Mouse (Mus musculus): Measurements from ENCODE around the gene Zfp790. TPM values are rescaled to one million over a fixed set of nuclear protein-coding genes. Genes with fewer than 3 reads are reported as not detected.

The Zfp790 gene
- total RNA-seq (2015) (4.8 and 5.7 TPM in 2 replicates), total RNA-seq (2017) (9.4 and 10.0 TPM in 2 replicates)

DNA sequence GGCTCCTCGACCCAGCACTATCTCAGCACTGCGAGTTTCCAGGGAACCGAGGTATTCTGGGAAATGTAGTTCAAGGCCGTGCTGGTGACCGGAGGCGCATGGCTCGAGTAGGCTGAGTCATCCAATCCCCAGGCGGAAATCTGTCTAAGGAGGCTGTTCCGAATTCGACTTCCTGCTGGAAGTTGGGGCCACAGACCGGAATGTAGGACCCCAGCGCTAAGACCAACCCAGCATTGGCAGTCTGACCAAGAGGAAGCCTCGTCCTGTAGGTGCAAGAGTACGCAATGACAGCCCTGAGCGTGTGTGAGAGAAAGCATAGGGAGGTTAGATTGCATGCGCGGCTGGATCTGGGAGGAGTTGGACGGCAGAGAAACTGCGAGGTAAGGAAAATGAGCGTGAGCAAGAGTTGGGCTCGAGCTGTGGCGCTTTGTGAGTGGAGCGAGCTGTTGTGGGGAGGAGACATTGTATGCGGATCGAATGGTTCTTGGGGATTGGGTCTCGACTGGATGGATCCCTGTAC, at the start of gene Zfp790:
Gene Zfp790 (plus strand): TSS at position 205 of the 520 bp plus-strand sequence.
- ATAC-seq (replicated peaks; ENCODE audit: poor library complexity): peak; percentile 83

DNA sequence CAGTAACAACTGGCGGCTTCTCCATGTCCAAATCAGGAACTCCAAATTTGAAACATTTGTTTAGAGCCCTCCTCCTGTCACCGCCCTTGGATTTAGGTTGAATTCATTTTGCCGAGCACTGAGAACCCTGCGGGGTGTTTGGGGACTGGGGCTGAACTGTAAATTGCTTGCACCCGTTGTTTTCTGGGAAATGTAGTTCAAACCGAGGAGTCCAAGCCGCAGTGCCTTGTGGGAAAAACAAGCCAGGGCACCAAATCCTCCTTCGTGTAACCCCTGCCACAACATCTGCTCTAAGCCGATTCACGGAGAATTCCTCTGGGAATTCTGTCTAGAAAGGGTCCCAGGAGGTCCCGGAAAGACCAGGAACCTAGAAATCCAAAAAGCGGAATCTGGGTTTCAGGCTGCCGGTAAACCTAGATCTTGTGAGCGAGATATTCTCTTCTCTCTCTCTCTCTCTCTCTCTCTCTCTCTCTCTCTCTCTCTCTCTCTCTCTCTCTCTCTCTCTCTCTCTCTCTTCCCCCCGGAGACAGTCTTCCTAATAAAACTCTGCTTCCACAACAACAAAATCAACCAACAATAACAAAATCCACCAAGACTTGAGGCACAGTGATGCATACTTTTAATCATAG, 48.7 kb upstream of the Zfp790 start:
- ATAC-seq (replicated peaks; ENCODE audit: poor library complexity): peak; percentile 71

DNA sequence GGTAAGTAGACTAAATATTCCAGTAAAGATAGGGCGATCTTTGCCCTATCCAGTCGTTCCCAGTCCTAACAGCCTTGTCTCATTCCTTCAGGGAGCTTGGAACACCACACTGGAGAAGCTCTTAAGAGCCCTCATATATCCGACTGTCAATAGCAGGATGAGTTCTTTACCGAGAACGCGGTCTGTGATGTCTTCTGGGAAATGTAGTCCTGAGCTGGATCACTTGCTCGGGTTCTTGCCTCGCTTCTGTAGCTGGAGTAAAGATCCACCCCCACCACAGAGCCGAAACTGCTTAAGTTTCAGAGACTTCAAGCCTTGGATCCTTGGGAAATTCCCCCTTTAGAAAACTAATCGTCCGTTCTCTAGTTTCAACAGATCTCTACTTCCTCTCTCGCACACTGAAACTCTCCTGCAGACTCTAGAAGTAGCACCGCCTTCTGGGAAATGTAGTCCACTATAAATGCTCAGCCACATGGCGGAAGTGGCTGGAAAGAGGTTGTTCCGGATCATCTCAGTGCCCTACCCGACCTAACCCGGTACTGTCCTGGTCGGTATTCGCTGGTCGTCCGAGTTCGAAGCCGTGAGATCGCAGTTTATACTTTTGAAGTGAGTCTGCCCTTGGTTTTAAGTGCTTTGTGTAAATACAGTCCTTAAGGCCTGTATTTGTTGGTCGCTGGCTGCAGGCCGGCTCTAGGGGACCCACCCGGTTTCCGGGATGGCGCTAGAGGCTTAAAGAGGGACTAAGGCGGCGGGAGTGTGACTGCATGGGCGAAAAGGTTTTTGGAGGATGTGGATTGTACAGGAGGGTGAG, 47.6 kb upstream of the Zfp790 start, which contains the start of gene Zfp84:
Gene Zfp84 (plus strand): TSS at position 463 of the 811 bp plus-strand sequence.
- peak; percentile 94 for ATAC-seq (replicated peaks; ENCODE audit: poor library complexity)

DNA sequence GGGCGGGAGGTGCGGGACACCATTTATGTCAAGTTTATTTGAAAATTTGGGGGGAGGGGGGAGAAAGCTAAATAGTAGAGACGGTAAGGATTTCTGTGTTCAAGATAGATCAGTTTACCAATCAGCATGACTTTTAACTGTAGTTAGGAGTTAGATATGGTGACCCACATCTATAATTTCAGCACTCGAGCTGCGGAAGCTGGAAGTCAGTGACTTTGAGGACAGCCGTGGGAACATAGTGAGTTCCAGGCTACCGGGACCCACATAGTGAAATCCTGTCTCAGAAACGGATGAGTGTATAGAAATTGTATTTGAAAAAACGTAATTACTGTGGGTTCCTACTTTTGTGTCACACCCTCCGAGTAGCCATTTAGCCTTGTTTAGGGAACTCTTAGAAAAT, 46.9 kb upstream of the Zfp790 start:
- ATAC-seq (replicated peaks; ENCODE audit: poor library complexity): no peak

DNA sequence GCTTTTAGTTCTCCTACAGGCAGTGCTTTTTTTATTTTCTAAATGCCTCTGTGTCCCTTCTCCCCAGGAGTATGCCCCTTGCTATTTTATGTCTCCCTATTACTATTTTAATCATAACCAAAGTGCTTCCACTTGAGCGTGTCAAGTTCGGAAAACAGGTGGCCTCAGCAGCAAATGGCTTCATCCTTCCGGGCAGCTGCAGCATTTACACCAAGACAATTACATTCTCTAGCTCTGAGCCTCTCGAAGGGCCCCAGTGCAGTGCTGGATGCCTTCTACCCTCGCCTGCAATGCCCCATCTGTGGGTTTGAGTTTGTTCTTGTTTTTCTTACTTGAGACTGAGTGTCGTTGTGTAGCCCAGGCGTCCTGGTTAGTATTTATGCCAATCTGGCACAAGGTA, 42.4 kb upstream of the Zfp790 start:
- no peak for ATAC-seq (replicated peaks; ENCODE audit: poor library complexity)

DNA sequence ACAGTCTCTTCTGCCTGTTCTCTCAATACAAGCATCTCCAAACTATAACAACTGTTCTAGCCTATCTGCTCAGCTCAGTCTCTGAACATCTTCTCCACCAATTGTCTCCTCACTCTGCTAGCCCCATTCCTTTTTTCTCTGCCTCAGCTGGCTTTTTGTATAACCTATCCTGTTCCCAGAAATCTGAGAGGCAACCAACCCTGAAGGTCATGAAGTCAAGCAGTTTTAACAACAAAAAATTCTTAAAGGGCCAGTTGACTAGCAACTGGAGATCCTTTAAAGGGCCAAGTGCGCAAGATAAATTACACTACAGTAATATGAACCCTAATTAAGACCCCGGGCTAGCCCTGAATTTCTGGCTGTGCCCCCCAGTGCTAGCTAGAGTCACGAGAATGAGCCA, 41.5 kb upstream of the Zfp790 start:
- ATAC-seq (replicated peaks; ENCODE audit: poor library complexity): no peak

DNA sequence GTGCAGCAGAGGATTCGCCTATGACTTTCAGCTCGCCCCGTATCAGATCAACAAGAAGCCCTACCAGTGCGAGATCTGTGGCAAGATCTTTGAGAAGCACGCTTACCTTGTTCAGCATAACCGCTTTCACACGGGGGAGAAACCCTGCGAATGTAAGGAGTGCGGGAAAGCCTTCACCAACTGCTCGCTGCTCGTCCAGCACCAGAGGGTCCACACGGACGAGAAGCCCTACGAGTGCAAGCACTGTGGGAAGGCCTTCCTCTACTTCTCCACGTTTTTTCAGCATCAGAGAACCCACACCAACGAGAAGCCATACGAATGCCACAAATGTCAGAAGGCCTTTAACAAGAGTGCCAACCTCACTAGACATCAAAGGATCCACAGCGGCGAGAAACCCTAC, 39.3 kb upstream of the Zfp790 start:
- no peak for ATAC-seq (replicated peaks; ENCODE audit: poor library complexity)

DNA sequence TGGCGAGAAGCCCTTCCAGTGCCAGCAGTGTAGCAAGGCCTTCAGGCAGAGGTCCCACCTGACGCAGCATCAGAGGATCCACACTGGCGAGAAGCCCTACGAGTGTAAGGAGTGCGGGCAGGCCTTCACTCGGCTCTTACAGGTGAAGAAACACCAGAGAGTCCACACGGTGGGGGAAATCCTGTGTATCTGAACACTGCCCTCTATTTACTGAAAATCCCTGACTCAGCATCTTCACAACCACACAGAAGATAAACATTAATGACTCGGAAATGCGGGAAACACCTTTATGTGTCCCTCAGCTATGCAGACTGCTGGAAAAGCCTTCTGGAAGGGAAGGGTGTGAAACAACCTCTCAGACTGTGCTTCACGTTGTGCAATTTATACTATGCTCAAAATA, 38.5 kb upstream of the Zfp790 start:
- no peak for ATAC-seq (replicated peaks; ENCODE audit: poor library complexity)

DNA sequence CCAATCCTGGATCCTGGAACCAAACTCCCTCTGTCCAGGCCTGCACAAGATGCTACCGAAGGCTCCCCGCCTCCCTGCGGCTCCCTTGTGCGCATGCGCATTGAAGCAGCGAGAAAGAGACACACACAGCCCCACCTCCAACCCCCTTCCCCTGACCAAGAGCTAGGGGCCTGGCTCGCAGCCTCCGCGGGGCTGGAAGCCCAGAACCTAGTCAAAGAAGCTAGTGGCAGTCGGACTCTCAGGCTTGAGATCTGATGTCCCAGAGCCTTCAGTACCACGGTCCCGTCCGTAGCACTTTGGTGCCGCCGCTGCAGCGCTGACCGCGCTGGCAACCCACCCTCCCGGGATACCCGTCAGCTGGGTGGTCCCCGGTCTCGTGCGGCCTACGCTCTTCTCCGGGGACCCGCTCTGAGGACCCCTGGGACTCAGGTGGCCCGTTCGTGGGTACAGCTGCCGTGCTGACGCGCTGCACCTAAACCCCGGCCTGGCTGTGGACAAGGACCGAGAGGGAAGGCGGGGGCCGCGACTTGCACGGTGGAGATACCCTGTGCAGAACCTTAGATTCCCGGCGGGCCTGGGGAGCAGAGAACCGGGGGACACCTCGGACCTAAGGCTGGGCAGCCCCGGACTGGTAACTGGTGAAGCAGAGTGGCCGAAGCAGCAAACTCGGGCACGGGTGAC, 31.9 kb upstream of the Zfp790 start, which contains the start of gene Zfp30:
Gene Zfp30 (plus strand): TSS at position 128 of the 681 bp plus-strand sequence.
- ATAC-seq (replicated peaks; ENCODE audit: poor library complexity): peak; percentile 95

DNA sequence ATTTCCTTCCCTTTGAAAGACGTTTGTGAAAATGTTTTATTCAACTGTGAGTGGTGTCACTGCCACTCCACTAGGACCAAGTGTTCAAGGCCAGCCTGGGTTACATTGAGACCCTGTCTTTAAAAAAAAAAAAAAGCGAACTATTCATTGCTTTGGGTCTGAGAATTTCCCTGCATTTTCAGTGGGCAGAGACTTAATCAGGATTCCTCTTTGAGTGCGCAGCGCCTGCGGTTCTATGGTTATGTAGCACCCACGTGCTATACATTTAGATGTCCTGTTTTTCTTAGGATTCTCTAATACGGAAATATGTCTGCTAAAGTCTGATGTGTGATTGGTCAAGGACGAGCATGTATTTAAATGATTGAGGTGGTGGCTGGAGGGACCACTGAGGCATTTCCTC, 30.9 kb upstream of the Zfp790 start:
- no peak for ATAC-seq (replicated peaks; ENCODE audit: poor library complexity)

DNA sequence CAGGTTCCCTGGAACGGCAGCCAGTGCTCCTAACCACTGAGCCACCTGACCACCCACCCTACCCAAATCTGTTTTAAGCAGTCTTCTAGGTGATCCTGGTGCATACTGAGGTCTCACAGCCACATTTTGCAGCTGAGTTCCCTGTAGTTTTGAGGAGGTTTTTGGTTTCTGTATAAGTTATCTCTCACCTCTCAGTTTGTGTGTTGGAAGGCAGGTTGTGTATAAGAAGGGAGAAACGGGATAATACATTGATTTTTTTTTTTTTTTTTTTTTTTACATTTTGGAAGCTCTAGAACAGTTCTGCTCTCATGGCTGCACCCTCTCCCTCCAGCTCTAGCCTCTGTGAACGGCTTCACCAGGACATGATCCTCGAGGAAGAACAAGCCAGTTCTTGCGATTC, 30.0 kb upstream of the Zfp790 start:
- no peak for ATAC-seq (replicated peaks; ENCODE audit: poor library complexity)

DNA sequence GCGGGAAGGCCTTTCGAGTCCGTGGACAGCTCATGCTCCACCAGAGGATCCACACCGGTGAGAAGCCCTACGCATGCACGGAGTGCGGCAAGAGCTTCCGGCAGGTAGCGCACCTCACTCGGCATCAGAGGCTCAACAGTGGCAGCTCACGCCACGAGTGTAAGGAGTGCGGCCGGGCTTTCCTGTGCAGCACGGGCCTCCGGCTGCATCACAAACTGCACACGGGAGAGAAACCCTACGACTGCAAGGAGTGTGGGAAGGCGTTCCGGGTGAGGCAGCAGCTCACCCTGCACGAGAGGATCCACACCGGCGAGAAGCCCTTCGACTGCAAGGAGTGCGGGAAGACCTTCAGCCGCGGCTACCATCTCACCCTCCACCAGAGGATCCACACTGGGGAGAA, 23.0 kb upstream of the Zfp790 start:
- no peak for ATAC-seq (replicated peaks; ENCODE audit: poor library complexity)

DNA sequence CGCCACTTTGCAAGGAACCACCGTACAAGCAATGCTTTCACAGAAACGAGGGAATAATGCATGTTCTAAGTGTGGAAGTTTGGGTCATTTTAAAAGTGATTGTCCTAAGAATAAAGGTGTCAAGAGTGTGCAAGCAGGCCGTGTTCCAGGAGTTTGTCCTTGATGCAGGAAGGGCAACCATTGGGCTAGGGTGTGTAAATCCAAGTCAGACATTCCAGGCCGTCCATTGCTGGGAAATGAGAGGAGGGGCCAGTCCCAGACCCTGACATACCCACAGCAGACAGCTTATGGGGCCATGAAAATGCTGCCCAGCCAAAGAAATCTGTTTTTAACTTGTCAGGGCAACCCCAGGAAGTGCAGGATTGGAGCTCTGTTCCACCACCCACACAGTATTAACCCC, 8.9 kb upstream of the Zfp790 start:
- ATAC-seq (replicated peaks; ENCODE audit: poor library complexity): no peak

DNA sequence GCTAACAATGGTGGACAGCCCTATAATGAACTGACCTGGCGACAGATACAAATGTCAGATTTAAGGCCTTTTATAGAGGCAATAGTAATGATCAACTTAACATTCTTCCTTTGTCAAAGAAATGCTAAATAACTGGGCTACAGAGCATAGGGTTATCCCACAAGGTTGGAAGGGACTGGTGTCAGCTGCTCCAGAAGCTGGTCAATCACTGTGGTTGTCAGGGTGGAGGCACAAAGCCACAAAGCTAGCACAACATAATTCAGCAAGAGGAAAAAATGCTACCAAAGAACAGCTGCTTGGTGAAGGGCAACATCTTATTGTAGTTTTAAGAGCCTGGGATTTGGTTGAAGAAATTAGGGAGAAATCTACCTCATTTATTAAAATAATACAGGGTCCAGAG, 3.7 kb upstream of the Zfp790 start:
- no peak for ATAC-seq (replicated peaks; ENCODE audit: poor library complexity)

DNA sequence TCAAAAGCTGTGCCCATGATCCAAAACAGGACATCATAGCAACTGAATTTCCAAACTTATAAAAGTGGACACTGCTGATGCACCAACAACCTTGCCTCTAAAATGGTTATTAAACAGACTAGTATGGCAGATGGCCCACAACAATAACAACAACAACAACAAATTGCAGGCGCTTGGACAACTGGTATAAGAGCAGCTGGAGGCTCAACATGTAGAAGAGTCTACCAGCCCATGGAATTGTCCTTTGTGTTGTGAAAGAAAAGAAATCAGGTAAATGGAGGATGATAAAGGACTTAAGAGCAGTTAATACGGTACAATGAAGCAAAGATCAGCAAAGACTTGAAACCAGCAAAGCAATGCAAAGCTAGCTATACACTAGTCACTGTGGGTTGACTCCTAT, 1.5 kb upstream of the Zfp790 start:
- no peak for ATAC-seq (replicated peaks; ENCODE audit: poor library complexity)

DNA sequence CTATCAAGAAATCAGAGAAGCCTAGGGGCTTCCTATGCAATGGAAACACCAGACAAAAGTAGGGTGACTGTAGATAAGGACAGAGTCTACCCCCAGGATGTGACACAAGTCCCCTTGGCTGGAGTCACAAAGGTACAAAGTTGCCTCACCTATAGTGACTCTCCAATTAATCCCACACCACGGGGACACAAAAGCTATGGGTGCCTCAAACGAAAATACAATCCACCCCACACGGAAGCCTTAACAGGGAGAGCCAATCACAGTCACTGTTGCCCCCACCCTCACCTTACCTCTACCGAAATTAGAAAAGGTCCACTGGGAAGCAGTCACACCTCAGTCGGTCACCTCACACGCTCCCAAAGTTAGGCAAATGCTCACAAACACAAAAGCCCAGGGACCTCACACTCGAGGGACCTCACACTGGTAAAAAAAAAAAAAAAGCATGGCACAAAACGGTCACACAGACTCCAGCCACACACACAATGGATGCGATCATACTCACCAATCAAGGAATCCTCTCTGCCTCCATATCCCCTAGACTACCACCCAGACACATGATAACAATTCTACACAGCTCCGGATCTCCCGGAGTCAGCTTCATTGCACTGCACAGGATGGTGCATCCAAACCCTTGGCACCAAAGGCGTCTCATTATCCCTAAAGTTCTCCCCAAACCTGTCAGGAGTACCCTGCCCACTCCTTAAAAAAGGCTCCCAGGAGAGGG, 691 bp upstream of the Zfp790 start:
- peak; percentile 3; the same call in 1 of the 2 replicates for ATAC-seq (replicated peaks; ENCODE audit: poor library complexity)

DNA sequence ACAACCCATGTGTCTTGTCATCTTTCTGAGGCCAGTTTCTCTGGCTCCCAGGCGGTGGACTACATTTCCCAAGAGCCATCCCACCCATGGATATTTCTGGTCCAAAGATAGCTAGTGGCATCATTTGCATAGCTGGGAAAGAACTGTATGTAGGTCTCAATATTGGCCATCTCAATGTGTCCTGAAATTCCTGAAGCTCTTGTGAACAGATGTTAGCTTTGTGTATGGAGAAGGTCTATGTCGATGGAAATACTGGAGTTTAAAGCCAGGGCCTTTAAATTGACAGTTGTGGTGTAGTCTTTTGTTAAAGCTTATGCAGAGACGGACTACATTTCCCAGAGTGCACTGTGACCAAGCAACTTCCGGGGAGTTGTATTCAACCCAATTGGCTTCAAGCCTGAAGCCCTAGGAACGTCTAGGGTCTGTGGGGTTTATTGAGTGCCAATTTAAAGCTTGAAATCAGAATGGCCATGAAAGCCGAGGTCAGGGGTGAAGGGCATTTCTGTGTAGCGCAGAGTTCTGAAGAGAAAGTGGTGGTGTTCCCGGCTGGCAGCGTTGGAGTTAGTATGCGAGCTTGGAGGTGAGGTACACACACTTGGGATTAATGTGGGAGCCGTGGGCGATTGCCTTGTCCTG, 2.8 kb downstream of the Zfp790 start:
- peak; percentile 63 for ATAC-seq (replicated peaks; ENCODE audit: poor library complexity)

DNA sequence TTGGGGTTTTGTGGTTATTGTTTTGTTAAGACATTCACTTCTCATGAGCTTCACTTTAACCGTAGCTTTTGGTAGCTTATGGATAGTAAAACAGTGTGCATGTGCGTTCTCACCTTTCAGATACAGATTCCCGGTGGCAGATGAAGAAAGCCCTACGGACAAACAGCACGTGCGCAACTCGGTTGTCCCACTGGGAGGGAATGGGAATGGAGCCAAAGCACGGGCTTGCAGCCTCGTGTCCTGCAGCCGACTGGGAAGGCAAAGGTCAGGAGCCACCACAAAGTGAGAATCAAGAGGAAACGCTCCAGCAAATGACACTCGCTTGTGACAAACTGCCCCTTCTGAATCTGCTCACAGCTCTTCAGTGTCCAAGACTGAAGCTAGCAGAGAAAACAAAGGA, 12.1 kb downstream of the Zfp790 start:
- no peak for ATAC-seq (replicated peaks; ENCODE audit: poor library complexity)

DNA sequence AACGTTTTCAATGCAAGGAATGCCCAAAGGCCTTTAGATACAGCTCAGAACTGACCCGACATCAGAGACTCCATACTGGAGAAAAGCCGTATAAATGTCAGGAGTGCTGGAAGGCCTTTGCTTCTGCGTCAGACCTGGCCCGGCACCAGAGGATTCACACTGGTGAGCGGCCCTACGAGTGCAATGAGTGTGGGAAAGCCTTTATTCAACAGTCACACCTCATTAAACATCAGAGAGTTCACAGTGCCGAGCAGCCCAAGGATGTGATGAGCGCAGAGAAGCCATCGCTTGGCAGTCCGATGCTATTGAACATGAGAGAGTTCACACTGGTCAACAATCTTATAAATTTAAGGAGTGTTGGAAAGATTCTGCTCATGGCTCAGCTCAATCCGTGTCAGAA, 13.9 kb downstream of the Zfp790 start:
- no peak for ATAC-seq (replicated peaks; ENCODE audit: poor library complexity)

DNA sequence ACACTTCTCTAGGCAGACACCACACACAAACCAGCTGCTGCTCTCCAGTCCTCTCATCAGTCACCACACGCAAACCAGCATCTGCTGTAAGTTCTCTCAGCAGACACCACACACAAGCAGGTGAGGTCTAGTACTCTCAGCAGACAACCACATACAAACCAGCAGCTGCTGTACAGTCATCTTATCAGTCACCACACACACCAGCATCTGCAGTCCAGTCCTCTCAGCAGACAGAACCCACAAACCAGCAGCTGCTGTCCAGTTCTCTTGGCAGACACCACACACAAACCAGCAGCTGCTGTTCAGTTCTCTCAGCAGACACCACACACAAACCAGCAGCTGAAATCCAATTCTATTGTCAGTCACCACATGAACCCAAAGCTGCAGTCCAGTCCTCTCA, 20.9 kb downstream of the Zfp790 start:
- peak; percentile 34; the same call in 1 of the 2 replicates for ATAC-seq (replicated peaks; ENCODE audit: poor library complexity)

All from megakaryocyte progenitor cell, adult 5-6 weeks (primary cell).